Mouse (Mus musculus) forebrain, embryonic 11.5 days (tissue): ENCODE results near the gene Srp54c. TPM values are rescaled to one million over a fixed set of nuclear protein-coding genes. Genes with fewer than 3 reads are reported as not detected.
"Not testable (repeated sequence)": the region's sequence is repeated elsewhere in the genome, so short reads cannot be mapped to it uniquely, and the experiment has no call there.

Experiments used
- ATAC-seq: fragments of 200-750 bp; cut with Nextera tagmentation; replicated peaks from 2 replicates; pipeline ENCODE4 v1.8.0; 2017; ENCODE audit warnings: moderate TSS enrichment; ENCODE audit not compliant: low FRiP score
- DNase-seq: peaks from one replicate; pipeline ENCODE4 v3.0.0-alpha.2; 2017; ENCODE audit warnings: low spot score
- H3K27ac ChIP-seq: fragments of 300-500 bp; sonication (generic); 2 replicates; pipeline ENCODE4 v1.5.1; 2014; ENCODE audit warnings: low read depth, low read length
- H3K27me3 ChIP-seq: fragments of 300-500 bp; sonication (generic); 2 replicates; pipeline ENCODE4 v1.6.1; 2014; ENCODE audit warnings: mild to moderate bottlenecking, low read length, mixed read lengths; ENCODE audit not compliant: control insufficient read depth, insufficient read depth
- H3K36me3 ChIP-seq: fragments of 300-500 bp; sonication (generic); 2 replicates; pipeline ENCODE4 v1.6.1; 2014; ENCODE audit warnings: mild to moderate bottlenecking, low read length, moderate library complexity, mixed read lengths; ENCODE audit not compliant: control insufficient read depth, insufficient read depth
- H3K4me1 ChIP-seq: fragments of 300-500 bp; sonication (generic); replicated peaks from 2 replicates; pipeline ENCODE4 v1.6.1; 2014; ENCODE audit warnings: low read length, mixed read lengths; ENCODE audit not compliant: control insufficient read depth, insufficient read depth
- H3K4me2 ChIP-seq: fragments of 300-500 bp; sonication (generic); 2 replicates; pipeline ENCODE4 v1.6.1; 2014; ENCODE audit warnings: low read depth, mild to moderate bottlenecking, low read length, moderate library complexity, mixed read lengths; ENCODE audit not compliant: severe bottlenecking
- H3K4me3 ChIP-seq: fragments of 300-500 bp; sonication (generic); 2 replicates; pipeline ENCODE4 v1.5.1; 2014; ENCODE audit warnings: low read depth, low read length
- H3K9ac ChIP-seq: fragments of 300-500 bp; sonication (generic); 2 replicates; pipeline ENCODE4 v1.6.1; 2014; ENCODE audit warnings: low read length
- H3K9me3 ChIP-seq: fragments of 300-500 bp; sonication (generic); 2 replicates; pipeline ENCODE4 v1.6.1; 2016; ENCODE audit warnings: low read length, mixed read lengths; ENCODE audit not compliant: control insufficient read depth
- WGBS: fragments of 180-500 bp; shearing (Covaris S2); extraction: QIAGEN DNeasy Blood & Tissue Kit; methylation state at CpG from one replicate; pipeline ENCODE4 v1.1.7; 2014; 5-methylcytosine and 5-hydroxymethylcytosine counted together
- polyA plus RNA-seq: library from polyadenylated mRNA; unstranded; fragments of >200 nt; fragmentation: Nextera tagmentation; extraction: Ambion mirVana; gene quantifications from 2 replicates; pipeline ENCODE4 v1.2.1, GENCODE M21; 2014

Gene Srp54c
- 65.7 and 74.5 TPM in 2 replicates for polyA plus RNA-seq

DNA sequence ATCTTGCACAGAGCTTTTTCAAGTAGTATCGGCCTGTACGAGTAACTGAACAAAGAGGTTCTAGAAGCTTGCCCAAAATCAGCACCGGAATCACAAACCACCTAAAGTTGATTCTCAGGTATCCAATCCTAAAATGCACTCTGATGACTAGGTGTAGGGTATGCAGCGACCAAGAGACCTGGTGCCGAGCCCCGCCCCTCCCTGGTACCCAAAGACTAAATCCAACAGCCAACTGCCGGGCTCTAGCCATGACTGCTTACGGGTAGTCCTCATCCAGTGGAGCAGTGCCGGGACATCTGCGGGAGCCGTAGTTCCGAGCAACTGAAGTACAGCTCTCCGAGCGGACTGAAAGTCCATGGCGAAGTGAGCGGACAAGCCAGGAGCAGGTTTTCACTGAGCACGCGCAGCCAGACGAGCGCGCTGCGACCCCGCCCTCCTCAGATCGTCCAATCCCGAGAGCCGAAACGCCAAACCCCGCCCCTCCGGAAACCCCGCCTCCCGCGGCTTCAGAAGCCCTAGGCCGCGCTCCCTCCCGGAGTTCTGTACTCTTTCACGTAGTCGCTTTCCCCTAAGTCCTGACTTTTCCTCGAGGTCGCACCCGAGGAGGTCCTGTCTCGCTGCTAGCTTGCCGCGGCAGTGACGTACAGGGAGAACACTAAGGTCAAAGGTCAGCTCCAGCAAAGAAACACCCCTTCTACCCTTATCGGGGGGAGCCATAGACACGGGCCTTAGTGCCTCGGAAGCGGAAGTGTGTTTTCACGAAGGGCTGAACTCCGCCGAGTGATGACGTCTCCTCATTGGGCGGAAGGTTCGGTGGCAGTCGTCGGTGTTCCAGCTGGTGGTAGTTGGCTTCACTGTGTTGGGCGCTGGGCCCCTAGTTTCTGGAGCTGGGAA, at the start of gene Srp54c:
Gene Srp54c, plus strand, starts transcription at position 543 of the 894 bp plus-strand sequence.
- peak within 1 kb of the TSS; percentile 25 for H3K4me3 ChIP-seq
- not testable (repeated sequence) for H3K9me3 ChIP-seq, H3K4me1 ChIP-seq, H3K27ac ChIP-seq, H3K36me3 ChIP-seq, H3K4me2 ChIP-seq, H3K9ac ChIP-seq, DNase-seq, H3K27me3 ChIP-seq
- WGBS, result no CpG with 5 or more reads among the region's 57 CpGs
- ATAC-seq, result peak; percentile 98

DNA sequence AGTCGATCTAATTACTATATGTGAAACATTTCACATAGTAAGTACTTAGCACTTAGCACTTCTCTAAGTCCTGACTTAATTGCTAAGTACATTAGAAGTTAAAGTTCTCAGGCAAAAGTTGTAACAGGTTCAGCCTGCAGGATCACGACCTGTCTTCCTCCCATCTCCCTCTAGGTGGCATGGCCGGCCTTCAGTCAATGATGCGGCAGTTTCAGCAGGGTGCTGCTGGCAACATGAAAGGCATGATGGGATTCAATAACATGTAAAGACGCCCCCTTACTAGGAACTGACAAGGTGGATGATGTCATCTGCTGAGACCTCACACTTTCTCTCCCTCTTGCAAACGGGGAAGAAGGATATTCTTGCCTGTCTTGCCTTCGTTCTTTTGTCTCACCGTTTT, 42.3 kb upstream of the Srp54c start:
- H3K27me3 ChIP-seq, DNase-seq, H3K9ac ChIP-seq, H3K4me3 ChIP-seq, H3K36me3 ChIP-seq, H3K9me3 ChIP-seq, H3K4me1 ChIP-seq, ATAC-seq, H3K4me2 ChIP-seq, H3K27ac ChIP-seq: not testable (repeated sequence)
- WGBS, result no CpG with 5 or more reads among the region's 8 CpGs

DNA sequence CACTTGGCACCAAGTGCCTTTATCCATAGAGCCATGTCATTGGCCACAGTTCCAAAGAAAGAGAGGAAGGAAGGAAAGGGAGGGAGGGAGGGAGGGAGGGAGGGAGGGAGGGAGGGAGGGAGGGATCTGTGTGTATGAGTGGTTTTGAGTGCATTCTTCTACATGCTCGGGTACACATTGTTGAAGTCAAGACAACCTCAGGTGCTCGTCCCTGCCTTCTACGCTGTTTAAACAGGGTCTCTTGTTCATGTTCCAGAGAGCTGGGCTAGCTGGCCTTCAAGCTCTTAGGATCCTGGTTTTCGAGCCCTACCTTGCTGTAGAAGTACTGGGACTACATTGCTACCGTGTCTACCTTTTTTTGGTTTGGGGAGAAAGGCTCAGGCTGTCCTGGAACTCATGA, 40.8 kb upstream of the Srp54c start:
- H3K9me3 ChIP-seq, DNase-seq, H3K27ac ChIP-seq, H3K4me2 ChIP-seq, H3K36me3 ChIP-seq, ATAC-seq, H3K4me1 ChIP-seq, H3K4me3 ChIP-seq, H3K9ac ChIP-seq, H3K27me3 ChIP-seq: not testable (repeated sequence)
- no CpG with 5 or more reads among the region's 5 CpGs for WGBS

DNA sequence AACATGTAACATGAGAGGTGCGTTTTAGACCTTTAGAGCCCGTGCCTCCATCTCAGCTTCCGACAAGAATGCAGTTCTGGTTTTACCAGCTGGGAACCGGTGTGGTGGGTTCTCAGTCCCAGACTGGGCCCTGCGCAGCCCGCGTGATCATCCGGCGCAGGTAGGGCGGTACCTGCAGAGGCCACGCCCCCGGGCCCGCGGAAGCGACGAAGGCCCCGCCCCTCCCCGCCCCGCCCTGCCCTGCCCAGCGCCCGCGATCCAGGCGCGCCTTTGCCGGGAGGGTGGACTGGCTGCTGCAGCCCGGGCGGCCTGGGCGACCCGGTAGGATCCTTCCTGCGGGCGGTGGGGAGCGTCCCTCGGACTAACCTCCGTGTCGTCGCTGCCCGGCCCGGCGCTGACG, 30.7 kb upstream of the Srp54c start, which contains the start of gene 1700047I17Rik2:
Gene 1700047I17Rik2, plus strand, starts transcription at position 287 of the 400 bp plus-strand sequence.
- peak; percentile 94 for ATAC-seq
- H3K4me2 ChIP-seq, DNase-seq, H3K4me1 ChIP-seq, H3K27me3 ChIP-seq, H3K36me3 ChIP-seq, H3K9ac ChIP-seq, H3K9me3 ChIP-seq, H3K4me3 ChIP-seq, H3K27ac ChIP-seq: not testable (repeated sequence)
- no CpG with 5 or more reads among the region's 40 CpGs for WGBS

DNA sequence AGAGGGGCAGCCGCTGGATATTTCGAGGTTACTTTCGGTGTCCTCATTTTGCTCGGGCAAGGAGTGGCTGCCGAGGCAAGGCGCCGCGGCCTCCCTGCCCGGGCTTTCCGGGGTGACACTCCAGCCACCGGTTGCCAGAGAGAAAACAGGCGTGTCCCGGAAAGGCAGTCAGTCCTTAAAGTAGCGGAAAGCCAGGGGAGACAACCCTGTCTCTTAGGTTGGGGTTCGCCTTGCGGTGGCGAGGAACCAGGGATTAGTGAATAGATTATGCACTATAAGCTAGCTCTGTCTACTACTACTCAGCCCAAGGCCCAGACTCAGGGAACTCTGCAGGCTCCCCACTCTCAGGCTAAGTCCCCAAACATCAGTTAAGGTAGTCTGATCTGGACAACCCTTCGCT, 30.2 kb upstream of the Srp54c start:
- not testable (repeated sequence) for H3K4me3 ChIP-seq, H3K36me3 ChIP-seq, H3K9ac ChIP-seq, H3K27me3 ChIP-seq, H3K9me3 ChIP-seq, DNase-seq, H3K4me2 ChIP-seq, H3K27ac ChIP-seq, H3K4me1 ChIP-seq
- no CpG with 5 or more reads among the region's 18 CpGs for WGBS
- ATAC-seq, result peak; percentile 45

DNA sequence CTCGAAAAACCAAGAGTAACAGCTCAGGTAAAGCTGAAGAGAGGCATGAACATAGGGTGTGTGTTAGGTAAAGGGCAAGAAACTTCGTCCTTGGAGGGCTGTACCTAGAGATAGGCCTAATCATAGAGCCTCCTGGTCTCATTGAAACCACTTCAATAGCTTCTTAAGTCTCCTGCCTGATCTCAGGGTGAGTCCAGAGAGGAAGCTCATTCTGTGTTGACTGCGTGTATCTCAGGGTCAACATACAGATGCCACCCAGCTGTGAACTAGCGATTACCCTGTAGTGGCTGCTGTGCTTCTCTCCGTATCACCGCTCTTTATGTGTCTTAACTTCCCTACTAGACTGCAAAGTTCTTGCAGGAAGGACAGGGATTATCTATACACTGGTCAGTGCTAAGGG, 17.0 kb upstream of the Srp54c start:
- not testable (repeated sequence) for H3K36me3 ChIP-seq, H3K4me1 ChIP-seq, DNase-seq, H3K9ac ChIP-seq, ATAC-seq, H3K9me3 ChIP-seq, H3K4me2 ChIP-seq, H3K4me3 ChIP-seq, H3K27me3 ChIP-seq, H3K27ac ChIP-seq
- WGBS, result no CpG with 5 or more reads among the region's 6 CpGs

DNA sequence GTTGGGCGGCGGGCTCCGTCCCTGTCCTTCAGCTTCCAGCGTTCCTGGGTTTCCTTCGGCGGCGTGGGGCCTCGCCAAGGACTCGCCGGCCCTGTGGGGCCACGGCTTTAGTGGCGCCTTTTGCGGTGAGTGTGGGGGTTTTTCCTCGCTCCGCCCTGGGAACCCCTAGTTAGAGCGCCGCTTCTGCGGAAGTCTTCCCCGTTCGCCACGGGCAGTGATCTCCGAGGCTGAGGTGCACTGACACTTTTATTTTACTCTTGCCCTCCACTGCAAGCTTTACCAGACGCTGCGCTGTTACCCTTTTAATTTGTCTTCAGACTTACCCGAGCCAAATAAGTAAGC, 523 bp downstream of the Srp54c start:
- 0% methylated on average over 10 of the region's 25 CpGs for WGBS

DNA sequence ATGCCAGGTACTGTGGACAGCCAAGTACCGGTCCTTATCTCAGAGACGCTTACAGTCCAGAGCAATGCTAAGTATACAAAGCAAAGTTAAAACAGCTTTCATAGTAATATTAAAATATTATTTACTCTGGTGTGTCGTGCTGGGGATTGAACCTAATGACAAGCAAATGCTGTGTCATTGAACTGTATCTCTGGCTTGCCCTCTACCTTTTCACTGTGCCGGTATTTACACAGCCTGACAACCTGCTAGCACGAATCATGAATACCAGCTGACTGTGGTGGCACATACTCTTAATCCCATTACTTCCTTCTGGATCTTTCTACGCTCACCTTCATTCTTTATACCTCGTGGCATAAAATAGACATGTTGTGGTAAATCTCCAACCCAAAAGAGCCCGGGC, 12.3 kb downstream of the Srp54c start:
- WGBS, result no CpG with 5 or more reads among the region's 8 CpGs

More for the DNA sequence above, 523 bp downstream of the Srp54c start:
- not testable (repeated sequence) for H3K9me3 ChIP-seq, H3K27me3 ChIP-seq, H3K9ac ChIP-seq, H3K4me1 ChIP-seq, DNase-seq, H3K36me3 ChIP-seq, H3K4me2 ChIP-seq, H3K27ac ChIP-seq, ATAC-seq
- H3K4me3 ChIP-seq, result peak overlapping the region; percentile 25

DNA sequence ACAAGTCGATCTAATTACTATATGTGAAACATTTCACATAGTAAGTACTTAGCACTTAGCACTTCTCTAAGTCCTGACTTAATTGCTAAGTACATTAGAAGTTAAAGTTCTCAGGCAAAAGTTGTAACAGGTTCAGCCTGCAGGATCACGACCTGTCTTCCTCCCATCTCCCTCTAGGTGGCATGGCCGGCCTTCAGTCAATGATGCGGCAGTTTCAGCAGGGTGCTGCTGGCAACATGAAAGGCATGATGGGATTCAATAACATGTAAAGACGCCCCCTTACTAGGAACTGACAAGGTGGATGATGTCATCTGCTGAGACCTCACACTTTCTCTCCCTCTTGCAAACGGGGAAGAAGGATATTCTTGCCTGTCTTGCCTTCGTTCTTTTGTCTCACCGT, 32.0 kb downstream of the Srp54c start:
- H3K9ac ChIP-seq, H3K4me3 ChIP-seq, ATAC-seq, H3K4me1 ChIP-seq, H3K9me3 ChIP-seq, H3K36me3 ChIP-seq, H3K27me3 ChIP-seq, H3K4me2 ChIP-seq, DNase-seq, H3K27ac ChIP-seq: not testable (repeated sequence)
- WGBS, result no CpG with 5 or more reads among the region's 8 CpGs

More for the DNA sequence above, 12.3 kb downstream of the Srp54c start:
- H3K4me1 ChIP-seq, H3K9ac ChIP-seq, H3K4me3 ChIP-seq, H3K27ac ChIP-seq, H3K4me2 ChIP-seq, ATAC-seq, H3K27me3 ChIP-seq, H3K36me3 ChIP-seq, DNase-seq, H3K9me3 ChIP-seq: not testable (repeated sequence)
